Mouse (Mus musculus) liver, embryonic 13.5 days (tissue): ENCODE measurements around the gene Cfap58. TPM values are rescaled to one million over a fixed set of nuclear protein-coding genes. Genes with fewer than 3 reads are reported as not detected.

Experiments used
- ATAC-seq: fragments of 200-750 bp; cut with Nextera tagmentation; 2 replicates; pipeline ENCODE4 v1.8.0; 2017; ENCODE audit warnings: low read depth, mild to moderate bottlenecking, moderate number of reproducible peaks, moderate library complexity
- DNase-seq: peaks from one replicate; pipeline ENCODE4 v3.0.0; 2022
- H3K27ac ChIP-seq: fragments of 300-500 bp; sonication (generic); 2 replicates; pipeline ENCODE4 v1.5.1; 2015; ENCODE audit warnings: moderate library complexity, mild to moderate bottlenecking, inconsistent platforms
- H3K27me3 ChIP-seq: fragments of 300-500 bp; sonication (generic); 2 replicates; pipeline ENCODE4 v1.6.1; 2015; ENCODE audit warnings: mild to moderate bottlenecking, inconsistent platforms
- H3K36me3 ChIP-seq: fragments of 300-500 bp; sonication (generic); 2 replicates; pipeline ENCODE4 v1.6.1; 2015; ENCODE audit warnings: mild to moderate bottlenecking, inconsistent platforms
- H3K4me1 ChIP-seq: fragments of 300-500 bp; sonication (generic); replicated peaks from 2 replicates; pipeline ENCODE4 v1.6.1; 2015; ENCODE audit warnings: inconsistent platforms
- H3K4me2 ChIP-seq: fragments of 300-500 bp; sonication (generic); 2 replicates; pipeline ENCODE4 v1.6.1; 2015; ENCODE audit warnings: inconsistent platforms, mild to moderate bottlenecking, moderate library complexity
- H3K4me3 ChIP-seq: fragments of 300-500 bp; sonication (generic); replicated peaks from 2 replicates; pipeline ENCODE4 v1.5.1; 2015; ENCODE audit warnings: mild to moderate bottlenecking, inconsistent platforms
- H3K9ac ChIP-seq: fragments of 300-500 bp; sonication (generic); 2 replicates; pipeline ENCODE4 v1.6.1; 2015; ENCODE audit warnings: mild to moderate bottlenecking, inconsistent platforms
- H3K9me3 ChIP-seq: fragments of 300-500 bp; sonication (generic); replicated peaks from 2 replicates; pipeline ENCODE4 v1.6.1; 2016; ENCODE audit warnings: inconsistent platforms
- WGBS: fragments of 180-500 bp; shearing (Covaris S2); methylation state at CpG from one replicate; pipeline ENCODE4 v1.1.7; 2015; ENCODE audit not compliant: insufficient replicate concordance; 5-methylcytosine and 5-hydroxymethylcytosine counted together
- polyA plus RNA-seq: library from polyadenylated mRNA; unstranded; fragments of >200 nt; fragmentation: Nextera tagmentation; extraction: Ambion mirVana; gene quantifications from 2 replicates; pipeline ENCODE4 v1.2.1, GENCODE M21; 2015

The Cfap58 gene
- polyA plus RNA-seq, 1 experiment from 2014 or later, result not detected

DNA sequence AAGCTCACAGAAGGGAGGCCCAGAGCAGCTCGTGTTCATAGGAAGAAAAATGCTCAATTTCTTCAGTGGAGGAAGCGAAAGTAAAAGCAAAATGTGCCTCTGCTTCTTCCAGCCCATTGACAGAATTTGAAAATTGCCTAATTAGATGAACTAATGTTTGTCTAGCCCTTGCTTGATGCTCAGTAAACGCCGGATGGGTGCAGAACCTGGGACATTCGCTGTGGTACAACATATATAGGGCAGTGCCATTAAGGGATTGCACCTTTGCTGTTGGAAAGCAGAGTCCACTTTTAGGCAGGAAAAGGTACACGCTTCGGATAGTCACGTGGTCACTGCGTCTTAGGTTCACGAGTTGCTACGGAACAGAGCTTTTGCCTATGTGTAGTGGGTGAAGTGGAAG, 985 bp upstream of the Cfap58 start:
- Histone ChIP-seq H3K27me3 (peaks cover 42% of the 10 kb centered on the region), H3K4me3 (no peak overlapping the region), H3K4me1 (peaks cover 8% of the 10 kb centered on the region; the same call in 1 of the 2 replicates), H3K27ac (peak overlapping the region; percentile 14; the same call in 1 of the 2 replicates), H3K36me3 (no peaks in the 10 kb centered on the region), H3K9me3 (no peaks in the 10 kb centered on the region), H3K9ac (no peak overlapping the region), H3K4me2 (no peak overlapping the region)
- WGBS, result 69% methylated on average over 11 of the region's 11 CpGs
- DNase-seq, result no peak
- ATAC-seq, result no peak

DNA sequence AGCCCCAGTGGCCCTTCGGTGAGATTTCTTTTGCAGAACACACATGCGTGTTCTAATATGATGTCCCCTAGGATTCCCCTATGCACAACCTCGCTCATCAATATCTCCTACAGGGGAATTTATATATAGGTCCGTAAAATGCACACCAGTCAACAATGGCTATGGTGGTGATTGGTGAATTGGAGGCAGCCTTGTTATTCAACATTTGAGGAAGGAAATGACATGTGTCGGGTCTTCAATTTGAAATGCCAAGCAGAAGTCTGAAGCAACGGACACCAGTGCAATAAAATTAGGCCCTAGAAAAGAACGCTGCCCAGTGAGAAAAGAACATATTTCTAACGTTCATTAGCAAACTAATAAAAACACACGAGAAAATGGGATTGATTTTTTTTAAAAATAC, 537 bp upstream of the Cfap58 start:
- DNase-seq, result no peak
- 41% methylated on average over 9 of the region's 9 CpGs for WGBS
- no peaks in the 10 kb centered on the region for H3K9me3 ChIP-seq
- peak overlapping the region; percentile 56 for H3K4me2 ChIP-seq
- no peak for ATAC-seq
- peaks cover 42% of the 10 kb centered on the region for H3K27me3 ChIP-seq
- H3K36me3 ChIP-seq, result no peaks in the 10 kb centered on the region
- H3K4me3 ChIP-seq, result no peak overlapping the region
- peaks cover 8% of the 10 kb centered on the region; the same call in 1 of the 2 replicates for H3K4me1 ChIP-seq
- no peak overlapping the region for H3K9ac ChIP-seq
- H3K27ac ChIP-seq, result no peak overlapping the region

DNA sequence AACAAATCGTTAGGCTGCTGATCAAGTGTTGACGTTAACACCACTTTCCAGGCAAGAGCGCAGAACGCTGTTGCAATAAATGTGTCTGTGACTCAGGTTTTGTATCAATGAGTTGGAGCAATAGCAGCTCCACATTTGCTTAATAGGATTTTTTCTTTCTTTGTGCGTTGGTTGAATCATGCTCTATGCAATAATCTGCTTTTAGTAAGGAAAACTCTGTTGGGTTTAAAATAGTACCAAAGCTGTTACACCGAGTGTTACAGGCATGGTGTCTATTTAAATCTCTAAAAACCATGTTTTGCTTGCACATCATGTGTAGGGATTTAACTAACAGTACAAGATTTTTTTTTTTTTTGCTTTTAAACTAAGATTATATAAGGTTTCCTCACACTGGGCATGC, 1.9 kb downstream of the Cfap58 start:
- no peak overlapping the region for H3K27ac ChIP-seq
- H3K9me3 ChIP-seq, result no peaks in the 10 kb centered on the region
- DNase-seq (no peak), ATAC-seq (no peak)
- no peak overlapping the region for H3K9ac ChIP-seq
- H3K4me2 ChIP-seq, result no peak overlapping the region
- WGBS, result 72% methylated on average over 6 of the region's 6 CpGs
- H3K4me1 ChIP-seq, result peaks cover 8% of the 10 kb centered on the region; the same call in 1 of the 2 replicates
- no peaks in the 10 kb centered on the region for H3K36me3 ChIP-seq
- no peak overlapping the region for H3K4me3 ChIP-seq
- peaks cover 42% of the 10 kb centered on the region for H3K27me3 ChIP-seq

DNA sequence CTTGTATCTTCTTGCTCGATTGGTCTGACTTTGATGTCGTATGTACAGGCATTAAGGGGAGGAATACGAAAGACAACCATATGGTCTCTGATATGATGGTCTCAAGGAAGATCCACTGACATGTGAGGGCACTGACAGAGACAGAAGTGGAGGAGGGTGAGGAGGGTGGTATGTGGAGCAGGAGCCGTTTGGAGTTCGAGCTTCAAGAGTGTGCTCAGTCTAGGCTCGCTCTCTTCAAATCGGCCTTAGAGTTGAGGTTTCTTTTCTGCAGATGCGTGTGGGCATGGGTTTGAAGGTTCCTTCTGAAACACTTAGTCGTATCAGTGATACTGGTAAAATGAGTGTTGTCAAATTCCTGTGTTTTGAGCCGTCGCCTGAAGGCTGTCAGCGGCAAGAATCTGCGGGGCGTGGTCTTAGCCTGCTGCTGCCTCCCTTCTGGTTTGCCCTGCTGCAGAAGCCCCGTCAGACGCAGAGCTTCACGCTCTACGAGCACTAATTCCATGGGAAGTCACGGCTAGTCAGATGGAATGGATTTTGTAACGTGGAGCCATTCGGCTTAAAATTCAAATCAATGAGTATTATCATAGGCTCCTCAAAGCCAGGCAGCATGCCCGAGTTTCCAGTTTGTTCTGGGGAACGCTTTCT, 9.5 kb downstream of the Cfap58 start:
- H3K4me3 ChIP-seq, result no peak overlapping the region
- DNase-seq (no peak), ATAC-seq (no peak)
- H3K4me1 ChIP-seq, result no peaks in the 10 kb centered on the region
- no peak overlapping the region for H3K27ac ChIP-seq
- 0 out of 2 replicates have a peak, but pooled peaks cover 10% of the 10 kb centered on the region for H3K27me3 ChIP-seq
- WGBS, result 46% methylated on average over 23 of the region's 23 CpGs
- H3K9me3 ChIP-seq, result no peaks in the 10 kb centered on the region
- no peak overlapping the region for H3K9ac ChIP-seq
- no peaks in the 10 kb centered on the region for H3K36me3 ChIP-seq
- no peak overlapping the region for H3K4me2 ChIP-seq

DNA sequence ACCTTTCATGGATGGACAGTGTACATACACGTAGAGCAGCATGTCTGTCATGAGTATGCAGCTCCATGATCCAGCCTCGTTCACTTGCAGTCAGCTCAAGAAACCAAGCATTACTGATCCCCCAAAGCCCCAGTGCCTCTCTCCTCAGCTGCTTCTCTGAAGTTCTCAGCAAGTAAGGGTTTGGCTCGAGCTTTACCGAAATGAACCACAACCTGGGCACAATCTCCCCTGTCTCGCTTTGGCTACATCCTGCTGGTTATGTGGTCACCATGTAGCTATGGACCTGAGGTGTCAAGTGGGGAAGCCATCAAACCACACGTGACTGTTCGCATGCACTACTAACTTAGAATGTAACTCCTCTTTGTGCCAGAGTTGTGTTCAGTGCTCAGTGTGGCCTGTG, 13.5 kb downstream of the Cfap58 start:
- DNase-seq (no peak), ATAC-seq (no peak)
- Histone ChIP-seq H3K4me1 (no peaks in the 10 kb centered on the region), H3K4me2 (no peak overlapping the region), H3K4me3 (no peak overlapping the region), H3K9ac (no peak overlapping the region), H3K36me3 (no peaks in the 10 kb centered on the region), H3K27ac (no peak overlapping the region), H3K9me3 (no peaks in the 10 kb centered on the region), H3K27me3 (0 out of 2 replicates have a peak, but pooled peaks cover 4% of the 10 kb centered on the region)
- 57% methylated on average over 7 of the region's 7 CpGs for WGBS

DNA sequence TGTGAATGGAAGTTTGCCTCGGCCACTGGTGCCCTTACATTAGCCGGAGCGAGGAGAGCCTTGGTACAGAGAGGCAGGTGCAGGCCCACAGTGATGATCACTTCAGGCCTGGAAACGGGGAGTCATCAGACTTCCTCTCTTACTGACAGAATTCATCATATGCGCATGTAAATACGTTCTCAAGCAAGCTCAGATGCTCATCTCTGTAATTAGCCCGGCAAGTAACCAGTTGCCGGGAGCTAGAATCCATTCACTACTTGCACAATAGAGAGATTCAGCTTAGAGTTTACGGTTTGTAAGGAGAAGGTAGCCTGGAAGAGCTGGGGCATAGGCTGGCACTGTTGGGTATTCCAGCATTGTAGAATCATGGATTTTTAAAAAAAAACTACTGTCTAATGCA, 15.7 kb downstream of the Cfap58 start:
- ATAC-seq (no peak), DNase-seq (no peak)
- WGBS, result 70% methylated on average over 9 of the region's 9 CpGs
- no peaks in the 10 kb centered on the region for H3K36me3 ChIP-seq
- no peaks in the 10 kb centered on the region for H3K9me3 ChIP-seq
- H3K4me3 ChIP-seq, result no peak overlapping the region
- no peak overlapping the region for H3K9ac ChIP-seq
- H3K27ac ChIP-seq, result no peak overlapping the region
- no peaks in the 10 kb centered on the region for H3K4me1 ChIP-seq
- no peaks in the 10 kb centered on the region for H3K27me3 ChIP-seq
- H3K4me2 ChIP-seq, result no peak overlapping the region

DNA sequence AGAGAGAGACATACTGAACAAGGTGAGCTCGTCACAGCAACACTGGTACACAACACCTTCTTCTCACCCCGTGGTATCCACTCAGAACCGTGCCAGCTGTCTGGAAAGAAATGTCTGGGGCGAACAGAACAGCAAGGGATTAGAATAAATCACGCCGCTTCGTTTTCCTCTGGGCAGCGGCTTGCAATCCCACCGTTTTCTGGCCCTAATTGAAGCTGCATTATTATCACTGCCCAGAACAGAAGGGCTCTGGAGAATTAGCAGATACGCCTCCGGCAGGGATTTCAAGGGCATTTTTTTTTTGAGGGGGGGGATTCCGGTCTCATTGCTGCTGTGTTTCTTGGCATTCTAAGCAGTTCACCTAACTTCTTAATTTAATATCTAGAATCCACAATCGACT, 20.7 kb downstream of the Cfap58 start:
- 64% methylated on average over 13 of the region's 13 CpGs for WGBS
- no peaks in the 10 kb centered on the region for H3K9me3 ChIP-seq
- H3K4me3 ChIP-seq, result no peak overlapping the region
- H3K36me3 ChIP-seq, result no peaks in the 10 kb centered on the region
- no peaks in the 10 kb centered on the region for H3K27me3 ChIP-seq
- no peak overlapping the region for H3K27ac ChIP-seq
- H3K4me2 ChIP-seq, result no peak overlapping the region
- ATAC-seq (no peak), DNase-seq (no peak)
- H3K9ac ChIP-seq, result no peak overlapping the region
- no peaks in the 10 kb centered on the region for H3K4me1 ChIP-seq

DNA sequence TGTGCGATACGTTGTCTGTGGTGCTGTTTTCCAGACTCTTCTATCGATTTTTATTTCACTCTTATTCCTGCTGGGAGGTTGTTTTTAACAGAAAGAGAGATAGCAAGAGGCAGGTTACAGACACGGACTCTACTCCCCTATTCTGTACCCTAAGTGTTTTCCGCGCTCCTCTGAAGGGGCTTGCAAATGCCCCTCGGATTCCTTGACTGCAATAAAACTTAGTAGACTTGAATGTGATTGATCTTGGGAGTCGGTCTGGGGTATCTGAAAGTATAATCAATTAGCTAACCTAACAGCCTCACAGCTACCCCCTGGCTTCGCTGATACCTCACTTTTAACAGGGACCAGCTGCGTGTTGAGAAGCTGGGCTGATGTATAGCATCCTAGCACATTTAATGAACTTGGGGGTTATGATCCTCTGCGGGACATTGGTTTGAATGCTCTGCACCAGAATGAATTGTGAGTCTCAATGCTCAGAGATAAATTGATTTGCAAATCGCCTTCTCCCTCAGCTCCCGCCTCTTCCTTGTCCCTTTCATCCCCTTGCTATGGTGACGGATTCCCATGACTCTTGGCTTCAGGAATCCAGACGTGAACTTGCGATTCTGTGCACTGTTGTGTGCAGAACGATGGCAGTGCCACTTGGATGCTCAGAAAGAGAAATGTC, 31.7 kb downstream of the Cfap58 start:
- Histone ChIP-seq H3K27ac (no peak overlapping the region), H3K36me3 (no peaks in the 10 kb centered on the region), H3K27me3 (no peaks in the 10 kb centered on the region), H3K9me3 (no peaks in the 10 kb centered on the region), H3K4me1 (no peaks in the 10 kb centered on the region), H3K4me2 (no peak overlapping the region), H3K9ac (no peak overlapping the region), H3K4me3 (no peak overlapping the region)
- DNase-seq (no peak), ATAC-seq (no peak)
- WGBS, result 59% methylated on average over 17 of the region's 17 CpGs

DNA sequence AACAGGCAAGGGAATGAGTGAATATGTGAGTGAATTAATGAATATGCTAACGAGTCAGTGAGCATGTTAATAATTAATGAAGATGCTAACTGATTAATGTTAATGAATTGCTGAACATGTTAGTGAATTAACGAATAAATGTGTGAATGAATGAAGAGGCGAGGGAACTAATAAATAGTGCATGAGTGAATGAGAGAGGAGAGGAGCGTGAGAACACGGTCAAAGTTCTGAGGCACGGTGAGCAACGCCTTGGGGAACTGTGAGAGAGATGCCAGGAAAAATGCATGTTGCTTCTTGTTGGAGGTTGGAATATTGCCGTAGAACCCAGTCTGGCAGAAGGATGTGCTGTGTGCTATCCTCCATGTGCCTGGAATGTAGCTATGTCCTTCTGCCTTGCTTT, 33.6 kb downstream of the Cfap58 start:
- no peaks in the 10 kb centered on the region for H3K9me3 ChIP-seq
- no peak overlapping the region for H3K4me2 ChIP-seq
- H3K27me3 ChIP-seq, result no peaks in the 10 kb centered on the region
- no peak overlapping the region for H3K27ac ChIP-seq
- WGBS, result 71% methylated on average over 8 of the region's 8 CpGs
- no peaks in the 10 kb centered on the region for H3K36me3 ChIP-seq
- H3K4me1 ChIP-seq, result no peaks in the 10 kb centered on the region
- no peak overlapping the region for H3K9ac ChIP-seq
- H3K4me3 ChIP-seq, result no peak overlapping the region
- ATAC-seq (no peak), DNase-seq (no peak)

DNA sequence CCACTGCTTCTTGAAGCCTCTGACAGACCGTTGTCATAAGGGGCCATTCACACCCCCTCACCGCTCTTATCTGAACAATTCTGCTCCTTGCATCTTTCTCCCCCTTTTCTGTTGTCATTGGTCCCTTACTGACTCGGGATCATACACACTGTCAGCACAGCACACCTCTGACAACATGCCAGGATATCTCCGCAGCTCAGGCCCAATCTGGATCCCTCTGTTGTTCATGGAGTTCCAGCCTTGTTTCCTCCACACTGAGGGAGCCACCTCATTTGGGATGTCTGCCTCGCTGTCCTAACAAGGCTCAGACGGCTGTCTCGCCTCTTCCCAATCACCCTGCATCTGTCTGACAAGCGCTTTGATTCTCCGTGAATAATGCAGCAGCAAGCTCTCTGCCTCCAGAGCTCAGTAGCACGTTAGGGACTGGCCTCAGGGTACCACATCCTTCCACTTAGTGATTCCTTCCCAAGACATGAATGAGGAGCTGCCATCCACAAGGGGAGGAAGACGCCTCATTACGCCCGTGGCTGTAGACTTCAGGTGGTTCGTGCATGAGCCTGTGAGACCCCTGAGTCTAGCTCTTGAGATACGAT, 40.7 kb downstream of the Cfap58 start:
- Histone ChIP-seq H3K9ac (no peak overlapping the region), H3K4me2 (no peak overlapping the region), H3K9me3 (no peaks in the 10 kb centered on the region), H3K4me1 (no peaks in the 10 kb centered on the region), H3K4me3 (no peak overlapping the region), H3K27me3 (no peaks in the 10 kb centered on the region), H3K27ac (no peak overlapping the region), H3K36me3 (no peaks in the 10 kb centered on the region)
- WGBS, result 60% methylated on average over 15 of the region's 15 CpGs
- DNase-seq, result no peak
- ATAC-seq, result no peak

DNA sequence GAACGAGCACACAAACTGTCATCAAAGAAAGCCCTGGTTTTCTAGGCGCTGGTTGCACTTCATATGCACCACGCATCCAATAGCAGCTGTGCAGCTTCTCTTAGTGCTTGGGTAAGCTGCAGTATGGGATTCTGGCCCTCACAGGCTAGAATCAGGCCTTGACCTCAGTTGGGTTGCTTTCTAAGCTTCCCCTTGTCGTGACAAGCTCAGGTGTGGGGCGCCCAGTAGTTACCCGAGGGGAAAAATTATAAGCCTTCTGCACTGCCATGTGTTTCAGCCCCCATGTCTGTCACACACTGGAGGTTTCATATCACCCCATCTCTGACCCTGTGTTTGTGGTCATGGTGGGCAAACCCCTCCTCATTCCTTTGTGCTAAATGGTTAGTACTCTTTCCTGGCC, 42.0 kb downstream of the Cfap58 start:
- ATAC-seq (no peak), DNase-seq (no peak)
- WGBS, result 58% methylated on average over 6 of the region's 6 CpGs
- no peak overlapping the region for H3K4me2 ChIP-seq
- H3K4me1 ChIP-seq, result no peaks in the 10 kb centered on the region
- no peaks in the 10 kb centered on the region for H3K36me3 ChIP-seq
- H3K4me3 ChIP-seq, result no peak overlapping the region
- H3K9ac ChIP-seq, result no peak overlapping the region
- no peaks in the 10 kb centered on the region for H3K9me3 ChIP-seq
- no peaks in the 10 kb centered on the region for H3K27me3 ChIP-seq
- H3K27ac ChIP-seq, result no peak overlapping the region

DNA sequence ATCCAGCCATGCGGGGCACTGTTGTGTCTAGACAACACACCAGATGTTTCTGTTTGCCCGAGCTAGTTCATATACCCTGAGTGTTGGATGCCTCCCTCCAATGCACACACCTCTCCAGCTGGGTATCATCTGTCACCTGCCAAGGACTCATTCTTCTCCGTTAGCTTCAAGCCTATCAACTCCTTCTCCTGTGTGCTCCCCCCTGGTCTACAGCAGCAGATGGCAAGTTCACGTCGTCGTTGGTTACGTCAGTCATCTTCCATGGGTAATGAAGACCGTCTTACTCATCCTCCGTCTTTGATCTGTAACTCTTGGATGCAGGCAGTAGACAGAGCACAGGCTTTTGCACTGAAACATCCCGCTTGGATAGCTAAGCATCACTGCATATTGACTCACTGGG, 42.8 kb downstream of the Cfap58 start:
- Histone ChIP-seq H3K36me3 (no peaks in the 10 kb centered on the region), H3K27me3 (no peaks in the 10 kb centered on the region), H3K27ac (no peak overlapping the region), H3K9ac (no peak overlapping the region), H3K9me3 (no peaks in the 10 kb centered on the region), H3K4me2 (no peak overlapping the region), H3K4me3 (no peak overlapping the region), H3K4me1 (no peaks in the 10 kb centered on the region)
- 69% methylated on average over 10 of the region's 10 CpGs for WGBS
- DNase-seq (no peak), ATAC-seq (no peak)
